30 mouse cellular contexts compared by ENCODE assay signal in the genomic region with DNA sequence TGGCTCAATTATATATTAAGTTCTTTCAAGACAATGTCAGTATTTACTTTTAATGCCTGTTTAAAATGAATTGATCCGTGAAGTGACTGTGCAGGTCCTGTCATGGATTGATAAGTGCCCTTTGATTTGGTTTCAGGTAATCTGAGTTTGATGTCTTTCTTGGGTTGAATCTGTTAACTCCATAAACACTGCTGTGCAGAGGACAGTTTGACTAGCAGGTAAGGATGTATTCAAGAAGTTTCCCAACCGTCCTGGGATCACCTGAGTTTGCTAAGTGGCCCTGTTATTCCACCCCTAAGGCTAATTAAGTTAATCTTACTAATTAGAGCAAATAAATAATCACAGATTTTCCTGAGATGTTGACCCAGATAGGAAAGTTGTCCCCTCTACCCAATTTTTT.
"Had no signal": no experiment of that assay in that cellular context is flagged by ENCODE, and none has a peak within 500 bp of the region (broad histone marks: within the 10 kb centered on the region; RNA-seq: fewer than 3 reads in every experiment).

No protein-coding gene starts in this region.

- H3K27me3 ChIP-seq: limb, embryonic 12.5 days; limb, embryonic 13.5 days; limb, embryonic 15.5 days; liver, embryonic 12.5 days; liver, embryonic 13.5 days; liver, embryonic 15.5 days; lung, embryonic 15.5 days; megakaryocyte, embryonic 14.5 days; midbrain, embryonic 12.5 days; midbrain, embryonic 13.5 days; neural tube, embryonic 12.5 days had no signal

- DNase-seq: left cerebral cortex, postnatal 4 days; liver; liver, embryonic 13.5 days; liver, postnatal 0 days; lung, adult 18-20 months; lung, adult 2 months; lung, embryonic 14.5 days; lung, postnatal 10 days; lung, postnatal 14 days; lung, postnatal 36 days; lung, postnatal 4 days; midbrain, embryonic 14.5 days had no signal

- H3K4me2 ChIP-seq: limb, embryonic 12.5 days; limb, embryonic 13.5 days; limb, embryonic 15.5 days; liver, embryonic 11.5 days; liver, embryonic 12.5 days; liver, embryonic 13.5 days; liver, embryonic 15.5 days; lung, embryonic 14.5 days; lung, embryonic 15.5 days; midbrain, embryonic 12.5 days; midbrain, embryonic 13.5 days; neural tube, embryonic 12.5 days had no signal

- ATAC-seq: liver, embryonic 12.5 days; liver, postnatal 0 days; midbrain, embryonic 13.5 days; midbrain, embryonic 16.5 days had no signal

- H3K9me3 ChIP-seq: limb, embryonic 10.5 days; limb, embryonic 12.5 days; limb, embryonic 13.5 days; limb, embryonic 15.5 days; liver, embryonic 12.5 days; liver, embryonic 13.5 days; liver, embryonic 15.5 days; lung, embryonic 15.5 days; midbrain, embryonic 10.5 days; midbrain, embryonic 12.5 days; midbrain, embryonic 13.5 days; neural tube, embryonic 12.5 days had no signal

- H3K27ac ChIP-seq: left cerebral cortex, adult 2 months; limb, embryonic 10.5 days; limb, embryonic 12.5 days; limb, embryonic 13.5 days; limb, embryonic 15.5 days; liver, embryonic 12.5 days; liver, embryonic 13.5 days; liver, embryonic 14.5 days; liver, embryonic 15.5 days; lung, embryonic 15.5 days; macrophage; midbrain, embryonic 10.5 days; midbrain, embryonic 12.5 days; midbrain, embryonic 13.5 days; neural tube, embryonic 12.5 days had no signal

- H3K4me1 ChIP-seq: limb, embryonic 10.5 days; limb, embryonic 12.5 days; limb, embryonic 13.5 days; midbrain, embryonic 10.5 days; midbrain, embryonic 12.5 days; midbrain, embryonic 13.5 days; neural tube, embryonic 12.5 days had no signal

- H3K4me3 ChIP-seq: left cerebral cortex, adult 2 months; limb, embryonic 10.5 days; limb, embryonic 12.5 days; limb, embryonic 13.5 days; limb, embryonic 15.5 days; liver, embryonic 12.5 days; liver, embryonic 13.5 days; liver, embryonic 15.5 days; lung, embryonic 15.5 days; megakaryocyte, embryonic 14.5 days; midbrain, embryonic 10.5 days; midbrain, embryonic 12.5 days; midbrain, embryonic 13.5 days; myocyte; neural tube, embryonic 12.5 days had no signal

- H3K9ac ChIP-seq: limb, embryonic 12.5 days; limb, embryonic 13.5 days; limb, embryonic 15.5 days; liver, embryonic 12.5 days; liver, embryonic 13.5 days; liver, embryonic 14.5 days; liver, embryonic 15.5 days; liver, postnatal 0 days; lung, embryonic 14.5 days; lung, embryonic 15.5 days; midbrain, embryonic 12.5 days; midbrain, embryonic 13.5 days; neural tube, embryonic 12.5 days had no signal
